Mouse (Mus musculus): ENCODE measurements at regions not wholly inside any gene's neighbourhood (a gene's known extent, or its start where the extent isn't known, plus 50 kb on each side); places are given as distances from the start of the nearest gene placed in this dataset.
"Not testable (repeated sequence)": the region's sequence is repeated elsewhere in the genome, so short reads cannot be mapped to it uniquely, and the experiment has no call there.

DNA sequence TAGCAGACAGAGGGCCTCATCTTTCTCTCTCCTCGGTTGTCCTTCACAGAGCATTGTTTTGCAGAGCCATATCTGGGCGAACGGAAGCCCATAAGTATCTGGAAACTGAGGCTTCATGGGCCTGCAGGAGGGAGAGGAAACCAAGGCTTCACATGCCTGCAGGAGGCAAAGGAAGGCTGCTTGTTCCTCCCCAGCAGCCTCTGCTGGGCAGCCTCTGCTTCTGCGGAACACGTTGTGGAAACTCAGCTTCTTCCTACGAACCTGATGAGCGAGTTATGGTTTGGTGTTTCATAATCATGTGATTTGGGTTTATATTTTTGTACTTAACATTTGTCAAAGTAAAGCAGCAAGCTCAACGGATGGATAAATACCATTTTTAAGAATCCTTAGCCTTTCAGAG, 177.6 kb upstream of the Arglu1 start:
- ATAC-seq (ENCODE audit: extremely low read depth, insufficient number of reproducible peaks, low FRiP score, poor library complexity, severe bottlenecking): no peak

DNA sequence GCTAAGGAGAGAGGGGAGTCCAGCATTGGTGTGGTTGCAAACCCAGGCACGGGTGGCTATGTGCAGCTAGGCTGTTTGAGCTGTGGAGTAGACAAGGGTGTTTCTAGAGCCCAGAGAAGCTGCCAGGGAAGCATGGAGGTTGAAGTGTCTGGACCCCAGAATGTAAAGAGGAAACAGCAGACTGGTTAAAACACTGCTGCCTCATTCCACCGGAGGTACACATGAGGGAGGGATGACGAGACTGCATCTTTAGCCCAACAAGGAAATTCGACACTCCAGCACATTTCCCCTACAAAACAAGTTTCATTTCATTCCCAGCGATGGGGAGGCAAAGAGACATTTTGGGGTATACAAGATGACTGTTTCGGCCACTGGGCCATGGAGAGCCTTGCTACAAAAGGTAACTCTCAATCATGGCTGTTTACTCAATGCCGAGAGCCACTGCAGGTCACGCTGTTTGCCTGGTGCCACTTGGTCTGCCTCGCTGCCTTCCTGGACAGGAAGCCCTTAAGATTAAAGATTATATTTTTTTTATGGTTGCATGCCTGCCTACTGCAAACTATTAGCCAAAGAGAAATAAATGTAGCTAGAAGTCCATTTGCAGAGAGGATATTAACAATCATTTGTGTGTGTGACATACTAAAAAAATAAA, 176.9 kb upstream of the Arglu1 start:
- no peak for ATAC-seq (ENCODE audit: extremely low read depth, insufficient number of reproducible peaks, low FRiP score, poor library complexity, severe bottlenecking)

DNA sequence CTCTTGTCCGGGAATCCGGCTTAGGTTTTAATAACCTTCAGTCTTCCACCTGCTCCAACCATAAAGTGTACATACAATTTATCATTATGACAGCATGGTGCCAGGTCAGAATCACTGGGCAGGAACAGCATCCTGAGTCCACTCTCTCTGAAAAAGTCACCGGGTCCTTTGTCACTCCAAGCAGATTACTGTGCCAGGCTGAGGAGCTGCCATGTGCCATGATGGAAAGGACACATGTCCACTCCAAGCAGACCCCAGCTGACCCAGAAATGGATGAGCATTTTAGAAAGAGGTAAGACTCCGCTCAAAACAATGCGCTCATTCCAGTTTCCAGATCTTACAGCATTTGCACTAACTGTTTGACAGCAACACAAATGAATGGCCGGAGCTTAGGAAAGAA, 172.4 kb upstream of the Arglu1 start:
- ATAC-seq (ENCODE audit: extremely low read depth, insufficient number of reproducible peaks, low FRiP score, poor library complexity, severe bottlenecking): no peak

DNA sequence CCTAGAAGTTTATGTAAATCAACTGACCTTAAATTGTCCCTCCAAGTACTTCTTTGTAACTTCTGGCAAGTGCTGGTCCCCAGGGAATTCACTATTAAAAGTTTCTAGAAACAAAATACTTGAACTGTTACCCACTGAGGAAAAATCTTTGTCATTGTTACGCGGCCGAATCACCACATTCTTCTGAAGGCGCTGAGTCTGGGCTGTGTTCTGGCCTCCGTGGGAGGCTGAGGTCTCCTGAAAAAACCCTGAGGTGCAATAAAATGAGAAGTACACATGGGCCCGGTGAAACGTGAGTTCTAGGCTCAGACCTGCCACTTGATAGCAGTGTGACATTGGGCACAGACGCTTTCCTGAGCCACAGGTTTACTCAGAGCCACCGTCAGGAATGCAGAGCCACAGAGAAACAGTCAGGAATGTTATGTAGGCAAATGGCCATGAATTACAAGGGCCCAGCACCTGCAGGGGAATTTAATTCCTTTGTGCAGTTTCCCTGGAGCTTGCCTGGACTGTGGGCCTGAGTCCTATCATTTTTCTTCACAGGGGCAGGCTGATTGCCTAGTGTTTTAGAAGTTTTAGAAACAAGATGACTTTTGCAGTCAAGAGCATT, 171.1 kb upstream of the Arglu1 start:
- no peak for ATAC-seq (ENCODE audit: extremely low read depth, insufficient number of reproducible peaks, low FRiP score, poor library complexity, severe bottlenecking)

DNA sequence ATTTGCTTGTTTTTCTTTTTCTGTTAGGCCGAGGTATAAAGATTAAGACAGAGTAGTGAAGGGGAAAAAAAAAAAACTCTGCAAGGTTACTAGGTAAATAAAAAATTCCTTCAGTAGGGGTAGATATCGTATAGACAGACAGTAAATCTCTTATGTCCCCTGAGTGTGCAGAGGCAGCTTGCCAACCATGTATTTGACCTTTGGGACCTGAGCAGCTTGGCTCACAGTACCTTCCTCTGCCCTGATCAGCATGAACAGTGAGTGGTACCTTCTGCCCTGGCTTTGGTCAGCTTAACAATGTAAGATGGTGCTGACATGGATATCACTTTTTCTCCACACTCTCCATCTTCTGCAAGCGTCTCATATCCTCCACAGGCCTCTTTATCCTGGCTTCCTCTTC, 168.3 kb upstream of the Arglu1 start:
- no peak for ATAC-seq (ENCODE audit: extremely low read depth, insufficient number of reproducible peaks, low FRiP score, poor library complexity, severe bottlenecking)

DNA sequence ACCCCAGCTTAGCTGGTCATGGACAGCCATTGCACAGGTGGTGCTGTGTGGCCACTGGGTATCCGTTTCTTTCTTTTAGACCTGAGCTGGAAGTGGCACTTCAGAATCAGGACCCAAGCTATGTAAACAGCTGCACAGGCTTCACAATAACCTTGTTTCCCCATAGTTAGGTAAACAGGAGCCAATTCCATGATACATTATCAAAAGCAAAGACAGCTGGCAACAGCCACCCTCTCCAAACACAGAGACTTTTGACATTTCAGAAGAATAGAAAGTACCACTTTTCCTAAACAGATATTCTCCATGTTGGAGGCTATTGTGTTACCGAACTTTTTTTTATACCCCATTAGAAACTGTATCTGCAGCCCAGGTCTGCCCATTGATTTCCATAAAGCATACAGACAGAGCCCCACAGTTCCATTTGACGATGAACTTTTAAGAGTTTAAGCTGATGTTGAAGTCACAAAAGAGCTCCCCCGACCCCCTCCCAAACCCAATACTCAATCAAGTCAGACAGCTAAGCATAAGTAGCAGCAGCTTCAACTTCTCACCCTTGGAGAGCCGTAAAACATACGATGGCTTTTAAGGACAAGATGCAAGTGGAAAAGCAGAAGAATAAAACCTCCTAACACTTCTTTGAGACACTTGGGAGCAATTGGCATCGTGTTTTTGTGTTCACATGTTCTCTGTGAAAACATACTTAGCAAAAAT, 162.5 kb upstream of the Arglu1 start:
- no peak for ATAC-seq (ENCODE audit: extremely low read depth, insufficient number of reproducible peaks, low FRiP score, poor library complexity, severe bottlenecking)

DNA sequence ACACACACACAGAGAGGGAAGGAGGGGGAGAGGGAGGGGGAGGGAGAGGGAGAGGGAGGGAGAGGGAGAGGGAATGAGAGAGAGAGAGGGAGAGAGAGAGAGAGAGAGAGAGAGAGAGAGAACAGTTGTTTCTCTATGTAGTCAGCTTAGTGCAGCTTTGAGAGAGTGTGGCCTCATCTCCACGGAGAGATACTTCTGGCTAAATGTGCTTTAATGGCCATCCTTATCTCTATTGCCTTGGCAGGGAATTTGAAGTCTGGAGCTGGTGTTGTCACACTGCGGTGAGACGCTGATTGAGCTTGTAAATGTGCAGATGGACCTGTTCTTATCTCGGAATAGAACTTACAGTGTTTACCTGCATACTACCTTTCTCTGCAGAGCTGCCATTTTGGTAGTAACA, 160.9 kb upstream of the Arglu1 start:
- no peak for ATAC-seq (ENCODE audit: extremely low read depth, insufficient number of reproducible peaks, low FRiP score, poor library complexity, severe bottlenecking)

DNA sequence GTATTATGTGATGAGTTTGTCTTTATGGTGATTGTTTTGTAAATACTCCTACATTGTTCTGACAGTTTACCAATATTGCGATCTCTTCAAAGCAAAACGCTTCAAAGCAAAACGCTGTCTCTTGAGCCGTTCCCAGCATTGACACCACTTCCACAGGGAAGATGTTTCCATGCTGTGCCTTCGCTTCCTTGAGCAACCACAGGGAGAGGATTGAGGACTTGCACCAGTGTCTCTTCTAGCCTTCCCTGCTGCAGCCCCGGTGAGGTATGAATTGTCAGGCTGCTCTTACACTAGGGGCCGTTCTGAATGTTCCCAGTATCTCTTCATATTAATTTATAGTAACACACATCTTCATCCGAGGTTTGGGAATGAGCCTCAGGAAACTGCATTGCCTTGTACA, 160.4 kb upstream of the Arglu1 start:
- ATAC-seq (ENCODE audit: extremely low read depth, insufficient number of reproducible peaks, low FRiP score, poor library complexity, severe bottlenecking): no peak

DNA sequence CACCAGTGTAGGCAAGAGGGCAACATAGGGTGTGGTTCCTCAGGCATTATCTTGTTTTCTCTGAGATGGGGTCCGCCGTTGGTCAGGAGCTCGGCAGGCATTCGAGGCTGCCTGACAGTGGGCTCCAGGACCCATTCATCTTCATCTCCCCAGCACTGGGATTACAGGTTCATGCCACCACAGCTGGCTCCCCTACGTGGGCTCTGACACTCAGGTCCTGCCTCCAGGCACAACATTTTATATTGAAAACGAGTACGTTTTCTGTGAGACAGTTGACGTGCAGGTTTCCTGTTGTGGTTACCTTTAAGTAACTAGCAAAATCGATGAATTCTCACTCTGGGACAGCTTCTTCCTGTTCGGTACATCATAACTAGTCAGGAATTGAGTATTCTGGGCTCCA, 157.3 kb upstream of the Arglu1 start:
- ATAC-seq (ENCODE audit: extremely low read depth, insufficient number of reproducible peaks, low FRiP score, poor library complexity, severe bottlenecking): no peak

DNA sequence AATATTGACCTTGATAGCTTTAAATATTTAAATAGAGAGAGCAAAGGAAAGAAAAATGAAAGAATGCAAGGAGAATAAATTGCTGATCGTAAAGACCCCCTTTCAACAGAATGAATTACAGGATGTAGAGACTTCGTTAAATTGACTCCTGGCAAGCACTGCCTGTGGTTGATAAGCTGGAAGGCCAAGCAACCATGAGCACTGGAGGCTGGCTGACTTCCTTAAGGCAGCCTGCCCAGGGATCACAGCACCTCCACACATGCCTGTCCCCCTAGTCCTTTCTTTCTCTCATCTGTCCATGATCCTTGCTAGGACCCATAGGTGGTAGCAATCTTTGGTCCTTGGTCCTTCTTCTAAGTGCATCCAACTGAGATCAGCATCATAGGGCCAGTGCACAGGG, 152.0 kb upstream of the Arglu1 start:
- no peak for ATAC-seq (ENCODE audit: extremely low read depth, insufficient number of reproducible peaks, low FRiP score, poor library complexity, severe bottlenecking)

DNA sequence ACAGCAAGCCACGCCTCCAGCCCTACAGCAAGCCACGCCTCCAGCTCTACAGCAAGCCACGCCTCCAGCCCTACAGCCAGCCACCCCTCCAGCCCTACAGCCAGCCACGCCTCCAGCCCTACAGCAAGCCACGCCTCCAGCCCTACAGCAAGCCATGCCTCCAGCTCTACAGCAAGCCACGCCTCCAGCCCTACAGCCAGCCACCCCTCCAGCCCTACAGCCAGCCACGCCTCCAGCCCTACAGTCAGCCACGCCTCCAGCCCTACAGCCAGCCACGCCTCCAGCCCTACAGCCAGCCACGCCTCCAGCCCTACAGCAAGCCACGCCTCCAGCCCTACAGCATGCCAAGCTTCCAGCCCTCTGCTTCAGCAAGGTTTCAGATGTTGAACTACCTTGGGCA, 145.8 kb upstream of the Arglu1 start:
- not testable (repeated sequence) for ATAC-seq (ENCODE audit: extremely low read depth, insufficient number of reproducible peaks, low FRiP score, poor library complexity, severe bottlenecking)

DNA sequence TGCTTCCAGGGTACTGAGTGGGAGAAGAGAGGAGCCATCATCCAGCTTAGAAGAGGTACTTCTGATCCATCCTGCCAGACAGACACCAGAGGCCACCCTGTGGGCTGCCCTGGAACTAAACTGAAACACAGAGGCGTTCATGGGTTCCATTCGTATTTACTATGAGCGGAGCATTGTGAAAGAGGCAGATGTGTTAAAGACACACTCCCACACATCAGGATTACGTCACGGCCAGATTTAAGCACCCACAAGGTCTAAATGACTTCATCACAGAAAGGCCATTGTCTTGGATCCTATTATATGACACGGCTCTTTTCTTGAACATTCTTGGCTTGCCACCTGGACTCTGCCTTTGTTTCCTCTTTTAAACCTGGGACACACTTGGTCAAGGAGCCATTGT, 141.0 kb upstream of the Arglu1 start:
- no peak for ATAC-seq (ENCODE audit: extremely low read depth, insufficient number of reproducible peaks, low FRiP score, poor library complexity, severe bottlenecking)

DNA sequence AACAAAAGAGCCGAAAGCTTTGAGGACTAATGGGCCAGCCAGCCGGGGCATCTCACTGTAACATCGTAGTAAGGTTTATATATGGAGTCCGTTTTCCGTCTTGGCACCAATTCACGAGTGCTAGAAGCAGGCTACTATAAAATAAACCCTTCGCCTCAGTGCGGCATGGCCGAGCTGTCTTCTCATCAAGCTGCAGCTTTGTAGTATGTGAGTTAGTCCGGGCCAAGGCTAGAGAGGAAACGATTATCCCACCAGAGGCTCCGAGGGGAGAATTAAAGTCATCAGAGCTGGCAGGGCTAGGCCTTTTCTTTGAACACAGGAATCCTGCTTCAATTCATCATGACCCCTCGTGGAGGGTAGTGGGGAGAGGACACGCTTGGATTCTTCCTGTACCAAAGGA, 138.9 kb upstream of the Arglu1 start:
- no peak for ATAC-seq (ENCODE audit: extremely low read depth, insufficient number of reproducible peaks, low FRiP score, poor library complexity, severe bottlenecking)

DNA sequence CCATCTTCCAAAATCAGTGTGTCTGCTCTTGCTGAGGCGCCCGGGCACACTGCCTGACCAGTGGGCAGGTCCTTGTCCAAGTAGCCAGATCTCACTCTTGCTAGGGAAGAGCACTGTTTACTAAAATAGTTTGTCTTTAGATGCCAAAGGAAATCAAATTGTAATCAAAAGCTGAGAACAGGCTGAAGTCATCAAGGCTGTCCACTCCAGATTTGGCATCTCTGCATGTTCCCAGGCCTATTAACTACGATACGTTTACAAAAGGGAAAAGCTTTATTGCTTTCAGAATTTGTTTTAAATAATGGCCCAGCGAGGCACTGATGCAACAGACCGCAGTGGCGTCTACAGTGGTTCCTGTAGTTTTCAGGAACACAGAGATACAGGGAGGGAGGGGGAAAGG, 137.2 kb upstream of the Arglu1 start:
- ATAC-seq (ENCODE audit: extremely low read depth, insufficient number of reproducible peaks, low FRiP score, poor library complexity, severe bottlenecking): no peak

DNA sequence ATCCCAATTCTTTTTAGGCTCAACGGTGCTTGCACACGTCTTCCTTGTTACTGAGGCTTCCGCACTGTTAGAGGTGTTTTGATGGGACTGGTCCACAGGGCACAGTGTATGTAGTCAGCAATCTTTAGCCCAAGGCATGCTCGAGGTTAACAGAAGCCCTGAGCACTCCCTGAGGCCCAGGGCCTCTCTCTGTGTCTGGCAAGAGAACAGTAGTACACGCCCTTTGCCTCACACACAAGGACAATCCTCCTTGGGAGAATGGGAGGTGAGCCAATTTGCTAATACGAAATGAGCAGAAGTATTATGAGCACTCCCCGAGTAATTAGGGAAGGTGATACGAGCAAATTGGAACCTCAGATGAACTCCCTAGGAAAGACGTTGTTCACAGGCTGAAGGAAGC, 136.5 kb upstream of the Arglu1 start:
- no peak for ATAC-seq (ENCODE audit: extremely low read depth, insufficient number of reproducible peaks, low FRiP score, poor library complexity, severe bottlenecking)

DNA sequence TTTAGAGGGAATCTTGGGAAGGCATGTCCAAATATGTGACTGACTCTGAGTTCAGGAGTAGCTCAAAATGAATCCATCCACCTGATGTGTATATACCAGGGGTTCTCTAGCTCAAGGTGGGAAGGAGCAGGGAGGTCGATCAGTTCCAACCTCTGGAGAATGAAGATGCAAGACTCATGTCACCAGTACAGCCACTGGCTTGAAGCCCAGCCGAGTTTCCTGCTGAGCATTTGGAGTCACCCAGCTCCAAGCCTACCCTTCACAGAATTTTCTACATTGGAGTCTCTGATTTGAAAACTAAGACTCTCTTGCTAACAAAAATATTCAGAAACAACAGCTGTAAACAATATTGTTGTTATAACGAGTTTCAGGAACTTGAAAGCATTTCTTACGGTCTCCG, 134.6 kb upstream of the Arglu1 start:
- ATAC-seq (ENCODE audit: extremely low read depth, insufficient number of reproducible peaks, low FRiP score, poor library complexity, severe bottlenecking): no peak

DNA sequence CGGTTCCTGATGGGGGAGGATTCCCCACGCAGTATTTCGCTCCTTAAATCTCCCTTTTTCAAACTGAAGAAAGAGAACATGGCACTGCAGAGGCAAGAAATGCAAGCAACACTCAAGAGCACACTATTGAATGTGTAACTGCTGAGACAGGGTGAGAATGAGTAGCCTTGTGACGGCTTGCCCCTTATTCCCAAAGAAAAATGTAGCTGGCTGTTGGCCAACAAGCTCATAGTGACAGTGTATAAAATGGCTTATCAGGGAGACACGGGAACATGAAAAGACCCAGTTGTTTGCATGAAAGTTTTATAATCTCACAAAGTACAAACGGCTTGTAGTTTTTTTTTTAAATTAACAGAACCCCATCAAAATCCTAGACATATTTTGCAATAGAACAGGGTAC, 130.8 kb upstream of the Arglu1 start:
- no peak for ATAC-seq (ENCODE audit: extremely low read depth, insufficient number of reproducible peaks, low FRiP score, poor library complexity, severe bottlenecking)

DNA sequence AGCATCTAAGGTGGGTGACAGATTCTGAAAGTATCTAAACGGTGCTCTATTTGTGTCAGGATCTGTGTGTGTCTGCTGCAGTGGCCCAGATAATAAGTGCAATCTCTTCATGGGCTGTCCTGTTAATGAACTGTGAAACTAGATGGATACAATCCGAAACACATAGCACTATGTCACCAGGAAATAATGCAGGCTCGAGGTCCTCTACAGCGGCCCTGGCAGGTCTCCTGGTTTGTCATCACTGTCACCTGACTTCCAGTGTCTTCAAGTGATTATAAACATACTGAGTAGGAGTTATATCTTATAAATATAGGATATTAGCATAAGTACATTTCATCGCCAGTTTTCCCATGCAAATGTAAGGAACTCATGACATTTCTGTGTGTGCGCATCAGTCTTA, 130.3 kb upstream of the Arglu1 start:
- no peak for ATAC-seq (ENCODE audit: extremely low read depth, insufficient number of reproducible peaks, low FRiP score, poor library complexity, severe bottlenecking)

DNA sequence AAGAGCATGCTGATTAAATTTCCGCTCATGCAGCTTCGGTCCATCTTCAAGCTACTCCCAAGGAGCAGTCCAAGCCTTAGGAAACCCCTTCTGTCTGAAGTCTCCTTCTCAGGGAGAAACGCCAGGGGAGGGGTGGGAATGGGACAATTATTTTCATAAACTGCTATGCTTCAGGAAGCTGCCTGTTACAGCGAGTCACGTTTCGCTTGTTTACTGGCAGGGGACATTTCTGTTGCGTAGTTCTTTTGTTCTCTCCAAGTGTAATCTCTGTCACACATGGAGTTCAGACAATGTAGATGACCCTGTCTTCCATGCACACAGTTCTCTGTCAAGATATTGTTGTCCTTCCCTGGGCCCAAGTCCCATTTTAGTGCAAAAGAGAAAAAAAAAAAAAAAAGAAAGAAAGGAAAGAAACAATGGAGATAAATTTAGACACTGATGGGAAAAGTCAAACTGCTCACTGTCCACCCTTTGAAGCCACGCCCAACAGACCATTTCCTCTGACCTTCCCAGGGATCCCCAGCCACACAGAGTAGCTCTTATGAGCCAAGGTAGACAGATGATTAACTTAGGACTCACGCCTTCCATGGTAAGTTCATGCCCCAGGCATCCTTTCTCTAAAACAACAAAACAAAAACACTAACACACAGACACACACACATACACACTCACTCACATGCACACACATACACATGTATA, 129.1 kb upstream of the Arglu1 start:
- no peak for ATAC-seq (ENCODE audit: extremely low read depth, insufficient number of reproducible peaks, low FRiP score, poor library complexity, severe bottlenecking)

DNA sequence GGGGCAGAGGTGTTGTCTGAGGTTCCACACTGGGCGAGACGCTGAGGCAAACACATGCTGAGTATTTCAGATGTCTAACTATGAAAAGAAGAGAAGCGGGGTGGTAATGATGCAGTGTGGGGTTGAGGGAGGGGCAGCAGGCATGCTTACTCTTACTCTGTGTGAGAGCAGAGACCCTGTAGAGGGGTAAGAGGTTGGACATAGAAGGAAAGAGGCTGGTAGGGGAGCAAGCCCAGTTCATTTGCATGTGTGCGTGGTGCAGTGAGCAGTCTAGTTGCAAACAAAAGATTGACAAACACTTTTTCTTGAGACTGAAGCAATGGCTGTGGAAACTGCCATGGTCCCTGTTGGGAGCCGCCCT, 122.5 kb upstream of the Arglu1 start:
- no peak for ATAC-seq (ENCODE audit: extremely low read depth, insufficient number of reproducible peaks, low FRiP score, poor library complexity, severe bottlenecking)

All from neutrophil, adult 5-6 weeks (primary cell).